Mouse (Mus musculus): ENCODE measurements around the gene Nadk2. TPM values are rescaled to one million over a fixed set of nuclear protein-coding genes. Genes with fewer than 3 reads are reported as not detected.

Nadk2 gene
- total RNA-seq, 1 experiment from 2014 or later, result 49.6 TPM

DNA sequence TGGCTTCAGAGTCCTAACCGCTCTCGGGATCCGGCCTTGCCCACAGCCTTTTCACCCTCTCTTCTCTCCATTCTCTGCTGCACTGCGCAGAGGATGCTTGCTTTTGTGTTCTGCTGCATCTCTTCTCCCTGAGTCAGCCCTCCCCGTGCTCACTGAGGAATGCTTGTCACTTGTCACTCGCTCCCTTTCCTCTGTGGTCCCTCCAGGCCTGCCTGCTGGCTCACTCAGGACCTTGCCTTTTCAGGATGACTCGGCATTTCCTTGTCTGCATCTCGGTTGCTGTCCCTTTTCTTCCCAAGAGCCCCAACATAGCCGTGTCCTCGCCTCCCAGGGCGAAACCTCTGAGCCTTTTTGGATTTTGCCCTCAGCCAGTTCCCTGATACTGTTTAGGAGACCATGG lies 15.8 kb downstream of the Nadk2 start:
- no peak for ATAC-seq (ENCODE audit: extremely low read depth, insufficient number of reproducible peaks, low FRiP score, poor library complexity, severe bottlenecking)

DNA sequence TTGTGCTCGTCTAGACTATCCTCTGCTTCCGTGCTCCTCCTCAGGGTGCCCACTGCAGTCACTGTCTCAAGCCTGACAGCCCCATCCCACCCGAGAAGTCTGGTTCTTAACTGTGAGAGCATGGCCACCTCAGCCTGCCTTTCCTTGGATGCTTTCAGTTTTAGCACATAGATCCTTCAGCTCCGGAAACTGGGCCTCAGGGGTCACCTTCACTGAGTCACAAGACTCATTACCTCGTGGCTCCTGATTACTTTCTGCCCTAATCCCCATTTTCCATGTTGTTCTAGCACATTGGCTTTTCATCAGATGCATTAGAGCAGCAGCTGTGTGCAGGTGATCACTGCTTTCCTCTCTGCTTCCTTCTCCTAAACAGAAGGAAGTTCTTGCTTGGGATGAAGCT lies 16.4 kb downstream of the Nadk2 start:
- no peak for ATAC-seq (ENCODE audit: extremely low read depth, insufficient number of reproducible peaks, low FRiP score, poor library complexity, severe bottlenecking)

DNA sequence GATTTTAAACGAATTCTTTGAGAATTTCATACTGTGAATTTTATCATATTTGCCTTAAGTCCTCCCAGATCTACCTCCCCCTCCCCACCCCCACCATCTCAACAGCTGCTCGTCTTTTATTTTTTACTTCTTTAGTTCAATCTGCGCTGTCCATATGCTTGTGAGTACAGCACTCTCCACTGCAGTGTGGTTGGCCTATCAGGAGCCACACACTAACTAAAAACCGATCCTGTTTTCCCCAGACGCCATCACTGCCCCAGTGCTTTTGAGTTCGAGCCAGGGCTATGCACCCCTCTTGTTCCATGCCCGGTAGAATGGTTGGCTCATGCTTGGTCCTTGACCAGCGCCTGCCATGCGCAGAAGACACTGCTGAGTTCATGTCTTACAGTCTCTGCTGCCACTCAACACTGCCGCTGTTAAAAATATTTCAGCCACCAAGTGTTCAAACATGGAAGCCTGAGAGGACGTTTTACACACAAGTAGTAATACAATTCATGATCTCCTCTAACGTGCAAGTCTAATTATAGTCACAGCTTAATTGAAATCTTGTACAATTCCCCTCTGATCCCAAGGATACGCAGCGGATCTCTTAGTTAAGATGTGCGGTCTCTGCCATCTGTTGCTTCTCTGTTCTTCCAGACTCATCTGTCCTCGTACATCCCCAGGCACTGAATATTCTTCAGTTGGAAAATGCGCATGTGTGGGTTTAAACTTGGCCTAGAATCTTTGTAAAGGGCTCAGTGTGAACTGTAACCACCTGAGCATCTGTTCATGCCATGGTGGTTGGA lies 17.0 kb downstream of the Nadk2 start:
- ATAC-seq (ENCODE audit: extremely low read depth, insufficient number of reproducible peaks, low FRiP score, poor library complexity, severe bottlenecking), result no peak

DNA sequence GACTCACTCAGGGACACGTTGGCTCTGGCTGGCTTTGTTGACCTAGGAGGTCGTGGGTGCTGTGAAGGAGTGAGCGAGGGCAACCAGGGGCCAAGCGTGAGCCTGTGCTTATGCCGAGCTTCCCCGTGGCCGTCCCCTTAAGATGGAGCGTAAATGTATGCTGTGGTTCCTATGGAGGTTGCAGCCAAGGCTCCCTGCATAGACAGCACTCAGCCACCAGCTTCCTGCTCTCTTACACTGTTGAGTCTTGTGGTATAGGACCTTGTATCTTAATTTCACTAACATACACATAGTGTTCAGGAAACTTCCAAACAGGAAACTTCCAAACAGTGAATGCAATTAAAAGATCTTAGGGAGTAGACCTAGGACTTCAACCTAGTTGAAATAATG lies 17.6 kb downstream of the Nadk2 start:
- no peak for ATAC-seq (ENCODE audit: extremely low read depth, insufficient number of reproducible peaks, low FRiP score, poor library complexity, severe bottlenecking)

DNA sequence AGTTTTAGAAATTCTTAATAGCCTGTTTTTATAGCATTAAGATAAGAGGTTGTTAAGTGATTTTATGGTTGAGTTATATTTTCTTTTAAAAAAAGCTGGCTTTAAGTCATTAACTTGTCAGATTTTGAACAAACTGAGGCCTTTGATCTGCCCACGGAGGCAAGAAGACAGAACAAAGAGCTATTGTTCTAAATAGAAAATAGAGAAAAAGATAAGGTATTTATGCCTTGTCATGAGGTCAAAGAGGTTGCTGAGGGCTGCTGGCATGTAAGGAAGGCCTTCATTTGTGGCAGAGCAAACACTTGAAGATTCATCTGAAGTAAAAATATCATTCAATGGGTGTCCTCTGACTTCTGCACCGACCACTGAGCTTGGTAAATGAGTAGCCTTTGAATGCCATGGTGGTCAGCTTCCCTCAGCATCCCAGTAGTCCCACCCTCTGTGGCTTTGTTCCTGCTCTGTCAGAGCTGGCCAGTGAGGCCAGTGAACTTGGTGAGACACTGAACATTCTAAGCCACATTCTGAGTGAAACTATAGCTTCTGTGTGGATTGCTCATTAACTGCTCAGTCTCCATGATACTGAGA lies 18.2 kb downstream of the Nadk2 start:
- ATAC-seq (ENCODE audit: extremely low read depth, insufficient number of reproducible peaks, low FRiP score, poor library complexity, severe bottlenecking), result no peak

DNA sequence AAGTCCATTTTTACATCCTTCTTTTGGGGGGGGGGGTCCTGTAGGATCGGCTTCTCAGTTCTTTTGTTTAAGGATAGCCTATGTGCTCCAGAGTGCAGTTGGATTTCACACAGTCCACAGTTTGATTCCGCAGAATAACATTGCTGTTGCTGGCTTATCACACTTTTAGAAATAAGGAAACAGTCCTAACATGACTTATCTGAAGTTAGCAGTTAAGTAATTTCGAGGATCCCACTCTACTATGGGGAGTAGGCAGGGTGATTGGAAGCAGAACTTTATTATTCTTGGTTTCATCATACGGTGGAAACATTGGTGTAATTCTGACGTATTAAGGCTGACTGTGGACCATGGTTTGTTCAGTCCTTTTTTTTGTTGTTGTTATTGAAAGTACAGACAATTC lies 19.6 kb downstream of the Nadk2 start:
- ATAC-seq (ENCODE audit: extremely low read depth, insufficient number of reproducible peaks, low FRiP score, poor library complexity, severe bottlenecking), result no peak

DNA sequence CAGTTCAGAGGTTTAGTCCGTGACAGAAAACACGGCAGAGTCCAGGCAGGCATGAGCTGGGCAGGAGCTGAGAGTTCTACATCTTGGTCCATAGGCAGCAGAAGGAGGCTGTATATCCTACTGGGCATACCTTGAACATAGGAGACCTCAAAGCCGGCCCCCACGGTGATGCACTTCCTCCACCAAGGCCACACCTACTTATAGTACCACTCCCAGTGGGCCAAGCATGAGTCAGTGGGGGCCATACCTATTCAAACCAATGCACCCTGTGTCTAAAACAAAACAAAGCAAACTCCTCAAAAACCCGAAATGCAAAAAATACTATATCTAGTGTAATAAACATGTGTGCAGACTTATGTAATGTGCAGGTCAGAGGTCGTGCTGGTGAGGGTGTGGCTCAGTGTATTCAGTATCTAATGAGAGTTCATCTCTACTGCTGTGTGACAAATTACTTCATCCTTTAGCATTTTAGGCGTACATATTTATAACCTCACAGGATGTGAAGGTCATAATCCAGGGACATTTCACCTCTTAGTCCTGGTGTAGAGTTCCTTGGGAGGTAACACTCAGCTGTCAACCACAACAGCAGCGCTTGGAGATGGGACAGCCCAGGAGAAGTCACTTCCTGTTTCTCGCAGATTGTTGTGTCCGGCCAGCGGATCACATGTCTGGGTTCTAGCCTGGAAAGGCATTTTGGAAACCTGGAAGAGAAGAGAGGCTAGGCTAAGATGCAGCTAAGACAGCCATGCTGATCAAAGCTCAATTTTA lies 22.7 kb downstream of the Nadk2 start:
- ATAC-seq (ENCODE audit: extremely low read depth, insufficient number of reproducible peaks, low FRiP score, poor library complexity, severe bottlenecking), result no peak

DNA sequence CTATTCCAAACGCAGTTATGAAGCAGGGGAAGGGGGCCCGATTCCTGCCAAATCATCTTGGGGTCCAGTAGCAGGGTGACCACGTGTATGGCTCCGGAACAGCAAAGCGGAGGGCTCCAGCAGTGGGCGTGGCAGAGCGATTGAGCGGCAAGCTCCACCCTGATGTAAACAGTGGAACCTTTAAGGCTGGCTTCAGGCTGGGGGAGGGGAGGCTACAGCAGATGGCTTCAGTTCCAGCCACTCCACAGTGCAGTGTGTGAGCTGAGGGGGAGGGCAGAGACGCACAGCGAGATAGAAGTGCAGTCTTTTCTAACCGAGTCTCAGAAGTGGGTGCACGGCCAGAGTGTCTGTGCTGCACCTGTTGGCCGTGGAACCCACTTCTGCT lies 23.3 kb downstream of the Nadk2 start:
- no peak for ATAC-seq (ENCODE audit: extremely low read depth, insufficient number of reproducible peaks, low FRiP score, poor library complexity, severe bottlenecking)

DNA sequence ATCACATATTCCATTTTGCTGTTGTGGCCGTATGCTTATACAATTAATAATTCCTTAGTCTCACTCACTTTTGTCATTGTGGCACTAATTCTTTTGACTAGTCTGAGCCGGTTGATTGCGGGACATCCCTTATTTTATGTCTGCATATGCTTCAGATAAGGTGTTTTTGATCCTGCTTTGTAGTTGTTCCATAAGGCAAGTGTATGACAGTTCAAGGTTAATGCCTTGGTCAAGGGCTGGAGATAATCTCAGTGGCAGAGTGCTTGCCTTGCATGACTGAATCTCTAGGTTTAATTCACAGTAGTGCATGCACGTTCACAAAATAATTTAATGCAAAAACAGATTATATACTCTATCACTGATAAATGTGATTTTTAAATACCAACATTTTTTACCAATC lies 25.8 kb downstream of the Nadk2 start:
- no peak for ATAC-seq (ENCODE audit: extremely low read depth, insufficient number of reproducible peaks, low FRiP score, poor library complexity, severe bottlenecking)

DNA sequence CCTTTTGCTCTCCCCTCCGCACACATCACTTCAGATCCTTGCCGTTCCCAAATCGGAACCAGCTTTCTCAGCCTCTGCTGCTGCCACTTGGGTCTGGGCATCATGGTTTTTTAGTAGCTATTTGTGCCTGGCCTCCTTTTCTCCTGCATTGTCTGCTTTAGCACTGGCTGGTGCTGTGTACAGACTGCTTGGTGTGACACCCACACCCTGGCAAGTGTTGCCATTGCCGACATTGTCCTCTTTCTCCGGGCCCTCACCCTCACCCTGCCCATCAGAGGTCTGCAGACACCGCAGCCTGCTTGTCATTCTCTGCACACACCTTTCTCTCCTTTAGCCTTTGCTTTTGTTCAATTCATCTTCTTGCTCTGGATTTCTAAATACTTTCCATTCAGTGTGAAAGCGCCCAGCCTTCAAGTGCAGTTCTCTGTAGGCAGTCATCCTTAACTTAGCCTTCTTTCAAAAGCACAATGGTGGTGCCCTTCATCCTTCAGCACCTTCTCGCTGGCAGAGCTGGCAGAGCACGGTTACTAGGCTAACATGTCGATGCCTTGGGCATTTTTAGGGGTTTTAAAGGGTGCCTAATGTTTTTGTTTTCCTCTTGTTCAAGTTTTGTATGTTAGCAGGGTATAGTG lies 29.5 kb downstream of the Nadk2 start:
- ATAC-seq (ENCODE audit: extremely low read depth, insufficient number of reproducible peaks, low FRiP score, poor library complexity, severe bottlenecking), result no peak

DNA sequence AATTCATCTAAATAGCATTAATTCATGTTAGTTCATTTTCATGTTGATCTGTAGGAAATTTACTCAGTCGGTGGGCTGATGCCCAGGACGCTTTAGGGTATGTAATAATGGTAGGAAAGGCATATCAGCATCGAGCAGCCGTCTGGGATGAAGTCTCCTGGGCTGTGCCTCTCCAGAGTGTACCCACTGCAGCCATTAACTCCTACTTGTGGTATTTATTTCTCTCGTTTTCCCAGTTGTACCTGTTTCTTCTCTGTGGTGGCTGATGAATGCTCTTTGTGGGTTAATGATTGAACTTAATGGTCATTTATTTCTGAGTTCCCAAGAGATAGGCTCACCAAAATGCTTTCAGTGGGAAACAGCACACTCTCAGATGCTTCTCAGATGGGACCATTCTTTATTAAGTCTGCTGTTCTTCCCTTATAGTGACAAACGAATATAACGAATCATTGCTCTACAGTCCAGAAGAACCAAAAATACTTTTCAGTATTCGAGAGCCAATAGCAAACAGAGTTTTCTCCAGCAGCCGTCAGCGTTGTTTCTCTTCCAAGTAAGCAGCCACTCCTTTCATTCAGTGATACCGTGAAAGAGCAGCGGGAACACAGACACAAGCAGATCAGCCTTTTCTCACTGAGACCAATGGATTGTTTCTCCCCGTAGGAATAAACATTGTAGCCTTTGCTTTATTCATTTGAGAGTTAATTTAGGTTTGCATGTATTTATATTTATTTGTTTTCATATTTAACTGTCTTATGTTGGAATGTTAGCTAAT lies 35.4 kb downstream of the Nadk2 start:
- ATAC-seq (ENCODE audit: extremely low read depth, insufficient number of reproducible peaks, low FRiP score, poor library complexity, severe bottlenecking), result no peak

DNA sequence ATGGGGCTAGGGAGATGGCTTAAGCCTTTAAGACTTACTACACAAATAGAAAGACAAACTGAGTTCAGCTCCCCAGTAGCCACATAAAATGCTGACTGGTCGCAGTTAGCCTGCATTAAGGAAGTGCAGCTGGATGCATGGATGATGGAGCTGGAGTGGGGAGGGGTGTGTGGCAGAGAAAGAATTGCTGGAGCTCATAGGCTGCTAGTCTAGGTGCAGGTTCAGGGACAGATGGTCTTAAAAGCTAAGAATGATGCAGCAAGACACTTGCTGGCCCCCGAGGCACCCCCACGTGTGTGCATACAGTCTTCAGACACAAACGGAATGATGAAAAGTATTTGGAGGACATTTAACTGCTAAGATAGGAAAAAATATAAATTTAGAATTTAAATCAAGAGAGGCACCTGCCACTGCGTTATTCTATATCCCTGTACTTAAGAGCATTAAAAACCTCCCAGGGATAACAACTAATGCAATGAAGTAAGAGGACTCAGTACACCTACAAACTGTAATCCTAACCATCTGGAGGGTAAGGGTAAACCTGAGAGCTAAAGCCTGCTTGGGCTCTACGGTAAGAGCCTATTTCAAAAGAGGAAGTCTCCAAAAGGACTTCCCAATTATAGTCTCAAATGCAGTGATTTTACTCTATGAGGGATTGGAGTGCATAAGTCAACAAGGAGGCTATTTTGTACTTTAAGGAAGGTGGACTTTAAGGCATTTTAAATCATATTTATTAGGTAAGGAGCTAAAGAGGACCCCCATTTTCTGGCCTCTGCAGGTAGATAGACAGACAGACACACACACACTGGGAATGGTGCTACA lies 39.7 kb downstream of the Nadk2 start:
- no peak for ATAC-seq (ENCODE audit: extremely low read depth, insufficient number of reproducible peaks, low FRiP score, poor library complexity, severe bottlenecking)

DNA sequence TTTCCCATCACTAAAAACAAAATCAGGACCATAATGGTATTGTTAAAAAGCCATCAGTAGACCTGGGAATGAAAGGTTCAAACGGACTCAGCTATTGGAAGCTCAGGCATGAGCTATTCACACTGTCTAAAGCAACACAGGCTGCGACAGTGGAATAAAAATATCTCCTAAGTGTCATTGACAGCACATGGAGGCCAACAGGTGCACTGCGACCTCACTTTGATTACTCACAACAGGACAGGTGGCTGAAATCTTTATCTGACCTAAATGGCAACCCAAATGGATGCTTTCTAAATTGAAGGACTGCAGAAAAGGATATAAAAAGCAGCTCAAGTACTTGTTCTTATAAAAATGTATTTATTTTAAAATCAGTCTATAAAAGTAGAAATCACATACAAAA lies 40.6 kb downstream of the Nadk2 start:
- no peak for ATAC-seq (ENCODE audit: extremely low read depth, insufficient number of reproducible peaks, low FRiP score, poor library complexity, severe bottlenecking)

DNA sequence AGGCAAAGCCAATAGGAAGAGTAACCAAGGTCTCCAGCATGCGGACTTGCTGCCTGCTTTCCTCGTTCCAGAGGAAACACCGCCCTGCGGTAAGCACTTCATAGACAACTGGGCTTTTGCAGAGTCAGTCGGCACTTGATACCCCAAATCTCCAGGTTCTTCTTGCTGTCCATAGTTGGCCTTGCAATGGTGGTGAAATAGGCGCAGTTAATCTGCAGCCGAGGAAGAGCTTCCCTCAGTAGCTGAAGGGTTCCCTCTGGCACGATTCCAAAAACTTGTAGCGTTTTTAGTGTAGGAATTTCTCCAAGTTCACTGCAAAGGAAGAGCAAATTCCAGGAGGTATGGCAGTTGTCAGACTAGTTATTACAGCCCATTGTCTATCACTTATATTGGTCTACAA lies 42.5 kb downstream of the Nadk2 start:
- ATAC-seq (ENCODE audit: extremely low read depth, insufficient number of reproducible peaks, low FRiP score, poor library complexity, severe bottlenecking), result no peak

DNA sequence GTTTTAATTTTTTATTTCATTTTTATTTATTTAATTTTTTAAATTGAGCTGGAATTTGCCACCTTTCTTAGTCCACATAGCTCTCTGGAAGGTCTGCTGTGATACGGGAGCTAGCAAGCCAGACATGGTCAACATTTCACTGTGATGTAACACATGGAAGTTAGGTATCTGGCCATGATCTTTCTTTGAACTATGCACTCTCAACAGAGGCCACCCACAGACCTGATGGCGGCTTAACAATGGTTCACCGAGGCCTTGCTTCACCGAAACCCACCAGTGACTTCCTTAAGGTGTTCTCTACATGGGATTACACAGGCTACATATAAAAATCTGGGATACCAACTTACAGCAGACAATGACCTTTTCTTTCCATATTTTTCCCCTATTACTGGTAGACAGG lies 43.1 kb downstream of the Nadk2 start:
- ATAC-seq (ENCODE audit: extremely low read depth, insufficient number of reproducible peaks, low FRiP score, poor library complexity, severe bottlenecking), result no peak

DNA sequence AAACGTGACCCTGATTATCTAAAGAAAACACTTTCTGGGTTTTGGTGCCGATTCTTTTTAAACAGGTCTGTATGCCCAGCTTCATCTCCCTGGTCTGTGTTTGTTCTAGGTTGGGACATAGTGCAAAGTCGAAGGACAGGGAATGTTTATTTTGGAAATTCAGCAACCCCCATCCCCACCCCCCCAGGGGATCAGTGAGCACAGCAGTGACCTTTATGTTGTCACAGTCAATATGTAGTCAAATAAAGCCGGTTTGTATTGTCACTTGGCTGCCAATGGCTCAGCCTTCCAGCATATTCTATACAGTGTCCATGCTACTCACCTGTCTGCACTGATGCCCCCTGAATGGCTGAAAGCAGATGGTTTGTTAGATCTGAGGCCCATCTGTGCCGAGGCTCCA lies 43.5 kb downstream of the Nadk2 start:
- ATAC-seq (ENCODE audit: extremely low read depth, insufficient number of reproducible peaks, low FRiP score, poor library complexity, severe bottlenecking), result no peak

DNA sequence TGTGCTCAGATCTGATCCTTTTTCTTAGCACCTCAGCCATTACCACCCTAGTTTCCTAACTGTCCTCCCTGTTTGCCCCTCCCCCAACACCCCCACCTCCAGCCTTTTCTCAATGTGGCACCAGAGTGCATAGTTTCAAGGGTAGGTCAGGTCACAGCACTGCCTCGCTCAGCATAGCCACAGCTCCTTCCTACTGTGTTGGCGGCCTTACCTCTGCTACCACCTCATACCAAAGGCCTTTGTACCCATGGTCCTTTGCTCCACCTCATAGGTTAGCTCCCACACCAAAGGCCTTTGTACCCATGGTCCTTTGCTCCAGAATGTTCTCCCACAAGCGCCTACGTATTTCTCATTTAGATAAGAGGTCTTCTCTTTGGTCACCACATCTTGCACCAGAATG lies 47.8 kb downstream of the Nadk2 start:
- ATAC-seq (ENCODE audit: extremely low read depth, insufficient number of reproducible peaks, low FRiP score, poor library complexity, severe bottlenecking), result no peak

DNA sequence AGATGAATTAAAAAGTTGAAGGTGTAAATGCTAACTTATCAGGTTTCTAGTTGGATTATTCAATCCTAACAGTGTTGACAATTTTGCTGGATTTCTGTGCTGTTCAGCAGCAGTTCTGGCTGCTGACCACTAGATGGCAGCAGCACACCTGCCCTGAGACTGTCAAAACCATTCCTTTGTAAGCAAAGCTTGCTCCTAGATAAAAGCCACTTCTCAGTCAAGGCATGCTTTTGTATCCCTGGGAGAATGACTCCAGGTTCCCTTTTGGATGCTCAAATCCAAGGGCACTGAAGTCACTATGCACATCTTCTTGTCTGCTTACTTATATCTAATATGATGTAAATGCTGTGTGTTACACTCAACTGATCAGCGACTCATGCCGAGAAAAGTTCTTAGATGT lies 49.0 kb downstream of the Nadk2 start:
- peak; percentile 80 for ATAC-seq (ENCODE audit: extremely low read depth, insufficient number of reproducible peaks, low FRiP score, poor library complexity, severe bottlenecking)

Data from neutrophil, adult 5-6 weeks (primary cell).